Mouse (Mus musculus) central nervous system, embryonic 11.5 days (tissue): ENCODE data around the gene Plau. TPM values are rescaled to one million over a fixed set of nuclear protein-coding genes. Genes with fewer than 3 reads are reported as not detected.

Experiments used
- polyA plus RNA-seq: library from polyadenylated mRNA; depleted of rRNA; stranded (reverse); fragments of >200 nt; gene quantifications from 2 replicates; pipeline ENCODE4 v1.2.3, GENCODE M21; 2012; rRNA removed

The Plau gene
- polyA plus RNA-seq: 2.4 and 4.7 TPM in 2 replicates

DNA sequence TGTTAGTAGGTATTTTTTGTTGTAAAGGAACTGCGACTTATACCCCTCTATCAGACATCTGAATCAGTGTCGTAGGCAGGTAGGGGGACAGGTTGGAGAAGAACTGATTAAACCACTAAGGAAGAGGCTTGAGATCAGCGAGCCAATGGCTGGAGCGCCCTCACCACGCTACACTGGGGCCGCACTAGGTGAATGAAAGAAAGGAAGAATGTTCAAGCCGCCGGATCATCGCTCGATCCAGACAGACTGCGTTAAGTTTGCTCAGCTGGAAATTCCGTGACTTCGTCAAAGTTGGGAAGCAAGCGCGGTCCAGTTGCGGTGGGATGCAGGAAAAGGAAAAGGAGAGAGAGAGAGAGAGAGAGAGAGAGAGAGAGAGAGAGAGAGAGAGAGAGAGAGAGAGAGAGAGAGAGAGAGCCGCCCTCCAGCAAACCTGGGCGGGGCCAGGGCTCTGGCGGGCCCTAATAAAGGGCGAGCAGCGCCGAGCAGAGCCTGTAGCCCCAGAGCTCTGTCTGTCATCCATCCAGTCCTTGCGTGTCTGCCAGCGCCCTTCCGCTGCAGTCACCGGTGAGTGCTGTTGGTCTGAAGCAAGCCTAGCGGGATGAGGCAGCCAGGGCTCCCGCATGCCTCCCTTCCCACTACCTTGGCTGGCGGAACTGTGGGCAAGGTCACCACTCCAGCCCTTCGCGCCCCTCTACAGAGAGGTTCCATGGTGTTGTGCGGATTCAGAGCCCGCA, at the start of gene Plau:
Gene Plau, plus strand, starts transcription at position 490 of the 734 bp plus-strand sequence.

DNA sequence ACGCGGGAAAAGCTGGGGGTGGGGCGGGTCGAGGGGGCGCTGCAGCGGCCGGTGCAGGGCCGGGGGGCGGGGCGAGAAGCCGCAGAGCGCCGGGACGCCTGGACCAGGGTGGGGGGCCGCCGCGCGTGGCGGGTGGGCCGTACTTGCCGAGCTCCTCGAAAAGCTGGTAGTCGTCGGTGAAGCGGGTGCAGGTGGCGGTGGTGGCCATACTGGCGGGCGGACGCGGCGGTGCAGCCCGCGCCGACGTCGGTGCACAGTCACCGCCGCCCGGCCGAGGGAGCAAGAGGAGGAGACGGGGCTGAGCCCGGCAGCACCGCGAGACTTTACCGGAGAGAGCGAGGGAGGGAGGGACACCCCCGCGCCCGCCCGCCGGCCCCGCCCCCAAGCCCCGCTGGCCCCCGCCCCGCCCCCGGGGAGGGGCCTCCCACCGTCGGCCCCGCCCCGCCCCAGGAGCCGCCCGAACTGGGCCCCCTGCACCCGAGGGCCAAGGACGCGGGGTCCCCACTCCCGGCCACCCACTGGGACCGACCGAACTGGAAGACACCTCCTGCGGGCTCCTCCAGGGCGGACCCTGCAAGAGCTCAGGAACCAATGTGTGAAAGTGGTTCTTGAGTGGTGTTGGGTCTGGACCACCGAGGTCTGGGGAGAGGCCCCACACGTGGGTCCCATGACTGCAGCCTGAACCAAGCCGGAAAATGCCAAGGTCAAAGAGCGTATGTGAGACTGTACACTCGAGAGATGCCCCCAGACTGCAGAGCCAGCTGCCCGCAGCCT, 42.5 kb upstream of the Plau start, which contains the start of gene Camk2g:
Gene Camk2g, minus strand, starts transcription at position 331 of the 774 bp plus-strand sequence.

Other genes starting within 250 kb of the Plau start
- 15.9 and 20.4 TPM in 2 replicates for gene Usp54, start 195.6 kb upstream of the Plau start, polyA plus RNA-seq
- gene Myoz1, start 180.1 kb upstream of the Plau start, polyA plus RNA-seq: 0.24 and 1.3 TPM in 2 replicates
- 1.2 and 6.3 TPM in 2 replicates for gene Synpo2l, start 168.3 kb upstream of the Plau start, polyA plus RNA-seq
- gene Sec24c, start 162.4 kb upstream of the Plau start, polyA plus RNA-seq: 89.9 and 120 TPM in 2 replicates
- 10.3 and 16.4 TPM in 2 replicates for gene Fut11, start 141.7 kb upstream of the Plau start, polyA plus RNA-seq
- 167 and 168 TPM in 2 replicates for gene Chchd1, start 133.7 kb upstream of the Plau start, polyA plus RNA-seq
- 90.5 and 156 TPM in 2 replicates for gene Zswim8, start 129.1 kb upstream of the Plau start, polyA plus RNA-seq
- gene Ndst2, start 102.1 kb upstream of the Plau start, polyA plus RNA-seq: 24.6 and 40.4 TPM in 2 replicates
- gene Camk2g, start 42.6 kb upstream of the Plau start, polyA plus RNA-seq: 33.2 and 54.0 TPM in 2 replicates
- gene Vcl, start 92.7 kb downstream of the Plau start, polyA plus RNA-seq: 25.6 and 45.5 TPM in 2 replicates
- gene Ap3m1, start 215.8 kb downstream of the Plau start, polyA plus RNA-seq: 73.0 and 108 TPM in 2 replicates
- 51.0 and 55.4 TPM in 2 replicates for gene Adk, start 215.9 kb downstream of the Plau start, polyA plus RNA-seq